Mouse (Mus musculus) heart, postnatal 0 days (tissue): ENCODE results near the gene Tmem266. TPM values are rescaled to one million over a fixed set of nuclear protein-coding genes. Genes with fewer than 3 reads are reported as not detected.

ENCODE experiments used
- ATAC-seq: fragments of 200-750 bp; cut with Nextera tagmentation; 2 replicates; pipeline ENCODE4 v1.8.0; 2017; ENCODE audit warnings: low read depth, moderate number of reproducible peaks, moderate library complexity; ENCODE audit not compliant: insufficient read depth
- DNase-seq: peaks from one replicate; pipeline ENCODE4 v3.0.0-alpha.2; 2016; ENCODE audit warnings: low spot score
- H3K27ac ChIP-seq: fragments of 300-500 bp; sonication (generic); 2 replicates; pipeline ENCODE4 v1.5.1; 2014; ENCODE audit warnings: low read depth, mild to moderate bottlenecking
- H3K27me3 ChIP-seq: fragments of 300-500 bp; sonication (generic); 2 replicates; pipeline ENCODE4 v1.6.1; 2014; ENCODE audit warnings: low read length, mixed read lengths; ENCODE audit not compliant: control insufficient read depth, insufficient read depth
- H3K36me3 ChIP-seq: fragments of 300-500 bp; sonication (generic); replicated peaks from 2 replicates; pipeline ENCODE4 v1.6.1; 2014; ENCODE audit warnings: low read length, mixed read lengths; ENCODE audit not compliant: control insufficient read depth, insufficient read depth
- H3K4me1 ChIP-seq: fragments of 300-500 bp; sonication (generic); 2 replicates; pipeline ENCODE4 v1.6.1; 2014; ENCODE audit warnings: antibody characterized with exemption; ENCODE audit not compliant: control insufficient read depth, insufficient read depth
- H3K4me2 ChIP-seq: fragments of 300-500 bp; sonication (generic); 2 replicates; pipeline ENCODE4 v1.6.1; 2014; ENCODE audit warnings: low read depth, mild to moderate bottlenecking, low read length, moderate library complexity
- H3K4me3 ChIP-seq: fragments of 300-500 bp; sonication (generic); 2 replicates; pipeline ENCODE4 v1.5.1; 2014; ENCODE audit warnings: low read depth, low read length
- H3K9ac ChIP-seq: fragments of 300-500 bp; sonication (generic); replicated peaks from 2 replicates; pipeline ENCODE4 v1.6.1; 2014; ENCODE audit warnings: low read depth, low read length, mixed read lengths
- H3K9me3 ChIP-seq: fragments of 300-500 bp; sonication (generic); replicated peaks from 2 replicates; pipeline ENCODE4 v1.6.1; 2016; ENCODE audit warnings: low read length; ENCODE audit not compliant: control insufficient read depth
- CTCF ChIP-seq: IDR thresholded peaks from 2 replicates; pipeline ENCODE4 v1.5.1; 2016; ENCODE audit warnings: antibody characterized with exemption, control low read depth, low read depth
- EP300 ChIP-seq: IDR thresholded peaks from 2 replicates; pipeline ENCODE4 v1.6.1; 2016; ENCODE audit warnings: antibody characterized with exemption, low read depth
- WGBS: fragments of 180-500 bp; shearing (Covaris S2); extraction: QIAGEN DNeasy Blood & Tissue Kit; methylation state at CpG from one replicate; pipeline ENCODE4 v1.1.7; 2014; 5-methylcytosine and 5-hydroxymethylcytosine counted together
- polyA plus RNA-seq: library from polyadenylated mRNA; unstranded; fragments of >200 nt; fragmentation: Nextera tagmentation; extraction: Ambion mirVana; gene quantifications from 2 replicates; pipeline ENCODE4 v1.2.1, GENCODE M21; 2015
- total RNA-seq: library from RNA; depleted of rRNA; stranded (reverse); fragments of >200 nt; gene quantifications from 2 replicates; pipeline ENCODE4 v1.2.3, GENCODE M21; 2014; ENCODE audit warnings: low replicate concordance

Gene Tmem266
- total and polyA plus RNA-seq, 2 experiments from 2014 or later: 0.11 to 2.1 TPM

DNA sequence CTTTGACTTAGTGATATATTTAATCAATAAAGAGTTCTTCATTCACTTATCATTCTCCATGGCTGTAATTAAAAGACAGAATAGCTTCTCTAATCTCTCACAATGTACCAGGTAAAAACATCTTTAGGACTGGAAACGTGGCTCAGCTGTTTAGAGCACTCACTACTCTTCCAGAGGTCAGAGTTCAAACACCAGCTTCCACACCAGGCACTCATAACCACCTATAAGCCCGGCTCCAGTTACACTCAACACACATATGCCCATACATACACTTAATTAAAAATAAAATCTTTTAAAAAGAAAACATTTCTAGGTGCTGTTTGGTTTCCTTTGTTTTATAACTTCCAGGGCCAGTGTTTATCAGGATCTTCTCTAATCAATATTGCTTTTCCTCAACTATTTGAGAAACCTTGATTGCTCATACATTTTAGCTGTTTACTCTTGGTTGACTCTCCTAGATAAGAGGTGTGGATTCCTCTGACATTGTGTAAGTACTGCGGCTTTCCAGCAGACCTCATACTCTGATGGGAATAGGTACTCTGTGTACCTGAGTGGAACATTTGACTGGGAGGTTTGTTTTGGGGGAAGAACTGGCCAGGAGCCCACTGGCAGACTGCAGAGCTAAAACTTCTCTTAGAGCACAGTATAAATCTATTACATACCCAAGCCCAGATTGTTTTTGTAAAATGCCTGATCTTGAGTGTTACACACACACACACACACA lies 37.1 kb upstream of the Tmem266 start:
- TF ChIP-seq CTCF (no peak), EP300 (no peak)
- WGBS: 46% methylated on average over 3 of the region's 3 CpGs
- Histone ChIP-seq H3K4me3 (no peak overlapping the region), H3K9me3 (no peaks in the 10 kb centered on the region), H3K4me1 (no peaks in the 10 kb centered on the region), H3K9ac (no peak overlapping the region), H3K27me3 (no peaks in the 10 kb centered on the region), H3K4me2 (no peak overlapping the region), H3K27ac (no peak overlapping the region), H3K36me3 (no peaks in the 10 kb centered on the region)
- DNase-seq (no peak), ATAC-seq (no peak)

DNA sequence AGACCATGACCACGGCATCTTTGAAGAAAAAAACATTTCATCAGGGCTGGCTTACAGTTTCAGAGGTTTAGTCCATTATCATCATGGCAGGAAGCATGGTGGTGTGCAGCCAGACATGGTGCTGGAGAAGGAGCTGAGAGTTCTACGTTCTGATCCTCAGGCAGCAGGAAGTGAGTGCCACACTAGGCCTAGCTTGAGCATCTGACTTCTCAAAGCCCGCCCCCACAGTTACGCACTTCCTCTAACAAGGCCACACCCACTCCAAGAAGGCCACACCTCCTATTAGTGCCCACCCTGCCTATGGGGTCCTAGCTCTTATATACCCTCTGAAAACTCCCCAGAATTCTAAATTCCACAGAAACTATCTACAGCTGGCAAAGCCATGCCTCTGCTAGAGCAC lies 34.7 kb upstream of the Tmem266 start:
- no peaks in the 10 kb centered on the region for H3K36me3 ChIP-seq
- H3K4me3 ChIP-seq: no peak overlapping the region
- no peak overlapping the region for H3K27ac ChIP-seq
- no peak for DNase-seq
- no peak overlapping the region for H3K4me2 ChIP-seq
- no peaks in the 10 kb centered on the region for H3K27me3 ChIP-seq
- no peak for ATAC-seq
- no peaks in the 10 kb centered on the region for H3K4me1 ChIP-seq
- TF ChIP-seq CTCF (no peak), EP300 (no peak)
- no peak overlapping the region for H3K9ac ChIP-seq
- WGBS: 86% methylated on average over 4 of the region's 4 CpGs
- no peaks in the 10 kb centered on the region for H3K9me3 ChIP-seq

DNA sequence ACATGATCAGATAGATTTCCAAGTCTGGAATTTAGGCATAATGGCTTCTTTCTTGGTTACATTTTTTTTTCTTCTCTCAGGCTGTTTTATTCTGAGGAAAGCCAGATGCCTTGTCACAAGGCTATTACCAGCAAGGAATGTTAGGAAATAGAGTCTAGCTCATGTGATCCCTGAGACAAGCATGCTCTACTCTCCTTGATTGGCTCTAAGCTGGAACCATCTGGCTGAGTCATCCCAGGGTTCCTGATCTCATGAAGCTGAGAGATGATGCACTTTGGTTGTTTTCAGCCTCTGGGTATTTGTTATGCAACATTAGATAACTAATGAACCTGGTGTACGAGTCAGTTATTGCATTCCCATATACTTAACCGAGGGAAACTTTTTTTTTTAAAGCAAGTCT lies 30.5 kb upstream of the Tmem266 start:
- H3K4me3 ChIP-seq: no peak overlapping the region
- H3K4me1 ChIP-seq: no peaks in the 10 kb centered on the region
- WGBS: 55% methylated on average over 2 of the region's 2 CpGs
- no peak for ATAC-seq
- no peak overlapping the region for H3K9ac ChIP-seq
- H3K36me3 ChIP-seq: no peaks in the 10 kb centered on the region
- no peak overlapping the region for H3K27ac ChIP-seq
- H3K9me3 ChIP-seq: no peaks in the 10 kb centered on the region
- H3K4me2 ChIP-seq: no peak overlapping the region
- TF ChIP-seq EP300 (no peak), CTCF (no peak)
- H3K27me3 ChIP-seq: no peaks in the 10 kb centered on the region
- DNase-seq: no peak

GRCm38 (mm10) chr9:55307066-55307465 lies 19.6 kb upstream of the Tmem266 start:
- no peak overlapping the region for H3K4me3 ChIP-seq
- H3K9me3 ChIP-seq: no peaks in the 10 kb centered on the region
- DNase-seq: no peak
- H3K4me1 ChIP-seq: no peaks in the 10 kb centered on the region
- H3K9ac ChIP-seq: no peak overlapping the region
- no peaks in the 10 kb centered on the region for H3K36me3 ChIP-seq
- no peak overlapping the region for H3K27ac ChIP-seq
- no peak overlapping the region for H3K4me2 ChIP-seq
- no peak for ATAC-seq
- TF ChIP-seq CTCF (no peak), EP300 (no peak)
- no peaks in the 10 kb centered on the region for H3K27me3 ChIP-seq
- 63% methylated on average over 2 of the region's 2 CpGs for WGBS

DNA sequence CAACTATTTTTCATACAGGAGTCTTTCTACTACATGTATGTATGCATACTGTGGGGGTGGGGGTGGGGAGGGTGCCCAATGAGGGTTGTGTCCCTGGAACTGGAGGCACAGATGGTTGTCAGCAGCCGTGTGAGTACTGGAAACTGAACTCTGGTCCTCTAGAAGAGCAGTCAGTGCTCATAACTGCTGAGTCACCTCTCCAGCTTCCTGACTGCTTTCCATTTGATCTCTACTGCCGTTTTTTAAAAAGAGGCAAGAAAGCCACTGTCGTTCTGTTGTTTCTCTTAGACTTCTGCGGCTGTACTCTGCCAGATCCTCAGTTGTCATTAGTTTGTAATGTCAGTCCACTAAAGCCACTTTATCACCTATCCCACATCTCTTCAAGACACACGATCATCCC lies 19.2 kb upstream of the Tmem266 start:
- TF ChIP-seq CTCF (no peak), EP300 (no peak)
- Histone ChIP-seq H3K36me3 (no peaks in the 10 kb centered on the region), H3K27me3 (no peaks in the 10 kb centered on the region), H3K9ac (no peak overlapping the region), H3K4me2 (no peak overlapping the region), H3K4me3 (no peak overlapping the region), H3K4me1 (no peaks in the 10 kb centered on the region), H3K27ac (no peak overlapping the region), H3K9me3 (no peaks in the 10 kb centered on the region)
- ATAC-seq (no peak), DNase-seq (no peak)
- WGBS: 59% methylated on average over 5 of the region's 5 CpGs

DNA sequence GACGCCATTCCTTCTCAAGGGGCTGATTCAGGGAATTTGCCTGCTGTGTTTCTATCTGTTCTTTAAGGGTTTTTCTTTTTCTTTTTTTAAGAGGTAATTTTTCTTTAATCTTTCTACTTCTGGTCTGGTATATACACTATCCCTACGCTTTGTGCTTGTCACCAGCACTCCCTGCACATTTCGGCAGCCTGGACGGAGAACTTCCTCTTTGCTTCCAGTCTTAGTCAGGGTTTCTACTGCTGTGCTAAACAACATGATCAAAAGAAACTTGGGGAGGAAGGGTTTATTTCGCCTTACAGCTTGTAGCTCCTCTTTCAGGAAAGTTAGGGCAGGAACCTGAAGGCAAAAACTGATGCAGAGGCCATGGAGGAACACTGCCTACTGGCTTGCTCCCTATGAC lies 18.3 kb upstream of the Tmem266 start:
- TF ChIP-seq EP300 (no peak), CTCF (no peak)
- H3K9me3 ChIP-seq: no peaks in the 10 kb centered on the region
- H3K4me2 ChIP-seq: no peak overlapping the region
- H3K36me3 ChIP-seq: no peaks in the 10 kb centered on the region
- H3K27ac ChIP-seq: no peak overlapping the region
- H3K4me1 ChIP-seq: no peaks in the 10 kb centered on the region
- H3K27me3 ChIP-seq: no peaks in the 10 kb centered on the region
- WGBS: 79% methylated on average over 5 of the region's 5 CpGs
- ATAC-seq (no peak), DNase-seq (no peak)
- H3K4me3 ChIP-seq: no peak overlapping the region
- H3K9ac ChIP-seq: no peak overlapping the region
